Mouse (Mus musculus): Measurements from ENCODE around the gene Fabp1. TPM values are rescaled to one million over a fixed set of nuclear protein-coding genes. Genes with fewer than 3 reads are reported as not detected.
A peak's percentile ranks its signal among the peaks of the same experiment; 100 is the strongest.

The Fabp1 gene
- polyA plus RNA-seq, 1 experiment from 2014 or later = not detected

GRCm38 (mm10) chr6:71235944-71236343 lies 36.3 kb downstream of the Fabp1 start:
- DNase-seq (no peak), ATAC-seq (ENCODE audit: insufficient read depth) (no peak)
- Histone ChIP-seq H3K9me3 (ENCODE audit: low read depth, low read length) (no peaks in the 10 kb centered on the region), H3K4me3 (ENCODE audit: low read depth, low read length) (no peak overlapping the region), H3K4me2 (no peak overlapping the region), H3K27me3 (ENCODE audit: insufficient read depth, low read length) (no peaks in the 10 kb centered on the region), H3K9ac (no peak overlapping the region), H3K27ac (ENCODE audit: low read depth) (no peak overlapping the region), H3K4me1 (ENCODE audit: insufficient read depth) (no peaks in the 10 kb centered on the region), H3K36me3 (ENCODE audit: insufficient read depth) (no peaks in the 10 kb centered on the region)
- WGBS = 52% methylated on average over 3 of the region's 3 CpGs
- no peak for TF ChIP-seq CTCF (IDR thresholded peaks at IDR 0.05; ENCODE audit: low read depth)

GRCm38 (mm10) chr6:71236506-71236905 lies 36.9 kb downstream of the Fabp1 start:
- no peaks in the 10 kb centered on the region for H3K9me3 ChIP-seq (ENCODE audit: low read depth, low read length)
- H3K4me3 ChIP-seq (ENCODE audit: low read depth, low read length) = no peak overlapping the region
- no peak for TF ChIP-seq CTCF (IDR thresholded peaks at IDR 0.05; ENCODE audit: low read depth)
- no peaks in the 10 kb centered on the region for H3K36me3 ChIP-seq (ENCODE audit: insufficient read depth)
- no peaks in the 10 kb centered on the region for H3K4me1 ChIP-seq (ENCODE audit: insufficient read depth)
- no peak overlapping the region for H3K9ac ChIP-seq
- no peaks in the 10 kb centered on the region for H3K27me3 ChIP-seq (ENCODE audit: insufficient read depth, low read length)
- WGBS = 63% methylated on average over 6 of the region's 6 CpGs
- peak overlapping the region; percentile 37; the same call in 1 of the 2 replicates for H3K27ac ChIP-seq (ENCODE audit: low read depth)
- DNase-seq = no peak
- 0 out of 2 replicates have a peak, but pooled peaks have one; percentile 21 for ATAC-seq (ENCODE audit: insufficient read depth)
- no peak overlapping the region for H3K4me2 ChIP-seq

- WGBS = 61% methylated on average over 6 of the region's 6 CpGs
- Histone ChIP-seq H3K4me3 (ENCODE audit: low read depth, low read length) (no peak overlapping the region), H3K27me3 (ENCODE audit: insufficient read depth, low read length) (no peaks in the 10 kb centered on the region), H3K9me3 (ENCODE audit: low read depth, low read length) (no peaks in the 10 kb centered on the region), H3K27ac (ENCODE audit: low read depth) (peak overlapping the region; percentile 58; the same call in 1 of the 2 replicates), H3K9ac (no peak overlapping the region), H3K4me2 (no peak overlapping the region), H3K4me1 (ENCODE audit: insufficient read depth) (no peaks in the 10 kb centered on the region), H3K36me3 (ENCODE audit: insufficient read depth) (no peaks in the 10 kb centered on the region)
- DNase-seq (peak; percentile 32), ATAC-seq (ENCODE audit: insufficient read depth) (peak; percentile 54)
- no peak for TF ChIP-seq CTCF (IDR thresholded peaks at IDR 0.05; ENCODE audit: low read depth)
Measured at GRCm38 (mm10) chr6:71237031-71237431, 37.4 kb downstream of the Fabp1 start.

GRCm38 (mm10) chr6:71239069-71239750 lies 39.6 kb downstream of the Fabp1 start:
- H3K4me2 ChIP-seq = no peak overlapping the region
- H3K27me3 ChIP-seq (ENCODE audit: insufficient read depth, low read length) = no peaks in the 10 kb centered on the region
- 89% methylated on average over 26 of the region's 26 CpGs for WGBS

GRCm38 (mm10) chr6:71240831-71241230 lies 41.2 kb downstream of the Fabp1 start:
- 60% methylated on average over 7 of the region's 7 CpGs for WGBS

More at GRCm38 (mm10) chr6:71239069-71239750, 39.6 kb downstream of the Fabp1 start:
- no peaks in the 10 kb centered on the region for H3K4me1 ChIP-seq (ENCODE audit: insufficient read depth)
- no peaks in the 10 kb centered on the region for H3K36me3 ChIP-seq (ENCODE audit: insufficient read depth)
- H3K27ac ChIP-seq (ENCODE audit: low read depth) = no peak overlapping the region
- H3K9me3 ChIP-seq (ENCODE audit: low read depth, low read length) = no peaks in the 10 kb centered on the region
- no peak overlapping the region for H3K9ac ChIP-seq
- no peak for TF ChIP-seq CTCF (IDR thresholded peaks at IDR 0.05; ENCODE audit: low read depth)
- ATAC-seq (ENCODE audit: insufficient read depth) (no peak), DNase-seq (no peak)
- H3K4me3 ChIP-seq (ENCODE audit: low read depth, low read length) = no peak overlapping the region

GRCm38 (mm10) chr6:71242811-71243210 lies 43.2 kb downstream of the Fabp1 start:
- no peak for TF ChIP-seq CTCF (IDR thresholded peaks at IDR 0.05; ENCODE audit: low read depth)
- DNase-seq (no peak), ATAC-seq (ENCODE audit: insufficient read depth) (no peak)
- Histone ChIP-seq H3K4me2 (no peak overlapping the region), H3K27me3 (ENCODE audit: insufficient read depth, low read length) (no peaks in the 10 kb centered on the region), H3K27ac (ENCODE audit: low read depth) (no peak overlapping the region), H3K4me1 (ENCODE audit: insufficient read depth) (no peaks in the 10 kb centered on the region), H3K4me3 (ENCODE audit: low read depth, low read length) (no peak overlapping the region), H3K36me3 (ENCODE audit: insufficient read depth) (no peaks in the 10 kb centered on the region), H3K9me3 (ENCODE audit: low read depth, low read length) (no peaks in the 10 kb centered on the region), H3K9ac (no peak overlapping the region)
- 84% methylated on average over 1 of the region's 1 CpGs for WGBS

More at GRCm38 (mm10) chr6:71240831-71241230, 41.2 kb downstream of the Fabp1 start:
- no peak for ATAC-seq (ENCODE audit: insufficient read depth)
- Histone ChIP-seq H3K36me3 (ENCODE audit: insufficient read depth) (no peaks in the 10 kb centered on the region), H3K4me1 (ENCODE audit: insufficient read depth) (no peaks in the 10 kb centered on the region), H3K9ac (no peak overlapping the region), H3K4me2 (no peak overlapping the region), H3K4me3 (ENCODE audit: low read depth, low read length) (no peak overlapping the region), H3K27ac (ENCODE audit: low read depth) (no peak overlapping the region), H3K9me3 (ENCODE audit: low read depth, low read length) (no peaks in the 10 kb centered on the region), H3K27me3 (ENCODE audit: insufficient read depth, low read length) (no peaks in the 10 kb centered on the region)
- TF ChIP-seq CTCF (IDR thresholded peaks at IDR 0.05; ENCODE audit: low read depth) = no peak
- peak; percentile 17 for DNase-seq

GRCm38 (mm10) chr6:71243258-71243657 lies 43.6 kb downstream of the Fabp1 start:
- DNase-seq (no peak), ATAC-seq (ENCODE audit: insufficient read depth) (no peak)
- H3K9me3 ChIP-seq (ENCODE audit: low read depth, low read length) = no peaks in the 10 kb centered on the region
- H3K9ac ChIP-seq = no peak overlapping the region
- no peaks in the 10 kb centered on the region for H3K27me3 ChIP-seq (ENCODE audit: insufficient read depth, low read length)
- no peak for TF ChIP-seq CTCF (IDR thresholded peaks at IDR 0.05; ENCODE audit: low read depth)
- no peak overlapping the region for H3K4me2 ChIP-seq
- H3K36me3 ChIP-seq (ENCODE audit: insufficient read depth) = no peaks in the 10 kb centered on the region
- WGBS = 85% methylated on average over 3 of the region's 3 CpGs
- no peak overlapping the region for H3K4me3 ChIP-seq (ENCODE audit: low read depth, low read length)
- no peak overlapping the region for H3K27ac ChIP-seq (ENCODE audit: low read depth)
- no peaks in the 10 kb centered on the region for H3K4me1 ChIP-seq (ENCODE audit: insufficient read depth)

All from lung, embryonic 14.5 days (tissue).